Mouse (Mus musculus) spleen, postnatal 14 days (tissue): ENCODE measurements at regions not wholly inside any gene's neighbourhood (a gene's known extent, or its start where the extent isn't known, plus 50 kb on each side); places are given as distances from the start of the nearest gene placed in this dataset.

Source experiments
- DNase-seq, 2 experiments: peaks; one replicate each; pipeline ENCODE4 v3.0.0; 2021 to 2022; ENCODE audit warnings: low spot score in 2 of 2

- DNase-seq = no peak
Measured at GRCm38 (mm10) chr3:33902431-33902830, 58.3 kb upstream of the Ccdc39 start.

GRCm38 (mm10) chr3:33903326-33903725 lies 59.2 kb upstream of the Ccdc39 start:
- DNase-seq = no peak

- DNase-seq = no peak
Measured at GRCm38 (mm10) chr3:33903816-33904215, 59.7 kb upstream of the Ccdc39 start.

- no peak for DNase-seq
Measured at GRCm38 (mm10) chr3:33904854-33905678, 61.0 kb upstream of the Ccdc39 start.

- DNase-seq = no peak
Measured at GRCm38 (mm10) chr3:33905679-33906007, 61.5 kb upstream of the Ccdc39 start.

GRCm38 (mm10) chr3:33907061-33907460 lies 63.0 kb upstream of the Ccdc39 start:
- no peak for DNase-seq

GRCm38 (mm10) chr3:33911559-33911958 lies 67.4 kb upstream of the Ccdc39 start:
- no peak for DNase-seq

- DNase-seq = no peak
Measured at GRCm38 (mm10) chr3:33913470-33913869, 69.4 kb upstream of the Ccdc39 start.

GRCm38 (mm10) chr3:33914386-33914785 lies 70.3 kb upstream of the Ccdc39 start:
- DNase-seq = no peak

GRCm38 (mm10) chr3:33915777-33916176 lies 71.7 kb upstream of the Ccdc39 start:
- no peak for DNase-seq

GRCm38 (mm10) chr3:33916318-33916717 lies 72.2 kb upstream of the Ccdc39 start:
- DNase-seq = no peak

GRCm38 (mm10) chr3:33916818-33917217 lies 72.7 kb upstream of the Ccdc39 start:
- no peak for DNase-seq

- DNase-seq = peak; percentile 11 to 42
Measured at GRCm38 (mm10) chr3:33918785-33919184, 74.7 kb upstream of the Ccdc39 start.

- no peak for DNase-seq
Measured at GRCm38 (mm10) chr3:33925072-33925471, 81.0 kb upstream of the Ccdc39 start.

- no peak for DNase-seq
Measured at GRCm38 (mm10) chr3:33955064-33955463, 64.7 kb upstream of the Fxr1 start.

- DNase-seq = peak in 1 of 2 experiments; percentile 42
Measured at GRCm38 (mm10) chr3:33955854-33956624, 63.7 kb upstream of the Fxr1 start.

GRCm38 (mm10) chr3:33956625-33957023 lies 63.1 kb upstream of the Fxr1 start:
- no peak for DNase-seq

- DNase-seq = no peak
Measured at GRCm38 (mm10) chr3:33957676-33958075, 62.1 kb upstream of the Fxr1 start.

GRCm38 (mm10) chr3:33958216-33958615 lies 61.5 kb upstream of the Fxr1 start:
- DNase-seq = no peak

GRCm38 (mm10) chr3:33960211-33960610 lies 59.5 kb upstream of the Fxr1 start:
- DNase-seq = no peak

GRCm38 (mm10) chr3:33962938-33963337 lies 56.8 kb upstream of the Fxr1 start:
- DNase-seq = no peak

- no peak for DNase-seq
Measured at GRCm38 (mm10) chr3:33967184-33967583, 52.6 kb upstream of the Fxr1 start.
